Mouse (Mus musculus): ENCODE measurements around the gene Myo6.
"Not testable (repeated sequence)": the region's sequence is repeated elsewhere in the genome, so short reads cannot be mapped to it uniquely, and the experiment has no call there.

Myo6 gene

GRCm38 (mm10) chr9:80306853-80307252 lies 142.0 kb downstream of the Myo6 start:
- no peak for DNase-seq

GRCm38 (mm10) chr9:80307629-80308028 lies 142.8 kb downstream of the Myo6 start:
- no peak for DNase-seq

DNA sequence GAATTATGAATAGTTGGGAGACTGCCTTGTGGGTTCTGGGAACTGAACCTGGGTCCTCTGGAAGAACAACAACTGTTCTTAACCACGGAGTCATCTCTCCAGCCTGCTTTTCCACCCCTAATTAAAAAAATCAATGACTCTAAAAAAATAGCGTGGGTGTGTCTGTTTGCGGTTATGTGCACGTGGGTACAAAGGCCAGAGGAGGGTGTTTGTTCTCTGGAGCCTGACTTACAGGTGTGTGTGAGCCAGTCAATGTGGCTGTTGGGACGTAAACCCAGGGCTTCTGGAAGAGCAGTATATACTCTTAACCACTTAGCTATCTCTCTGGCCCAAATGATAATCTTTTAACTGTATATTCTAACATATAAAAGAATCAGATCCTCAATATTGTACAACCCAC lies 148.8 kb downstream of the Myo6 start:
- no peak for DNase-seq

DNA sequence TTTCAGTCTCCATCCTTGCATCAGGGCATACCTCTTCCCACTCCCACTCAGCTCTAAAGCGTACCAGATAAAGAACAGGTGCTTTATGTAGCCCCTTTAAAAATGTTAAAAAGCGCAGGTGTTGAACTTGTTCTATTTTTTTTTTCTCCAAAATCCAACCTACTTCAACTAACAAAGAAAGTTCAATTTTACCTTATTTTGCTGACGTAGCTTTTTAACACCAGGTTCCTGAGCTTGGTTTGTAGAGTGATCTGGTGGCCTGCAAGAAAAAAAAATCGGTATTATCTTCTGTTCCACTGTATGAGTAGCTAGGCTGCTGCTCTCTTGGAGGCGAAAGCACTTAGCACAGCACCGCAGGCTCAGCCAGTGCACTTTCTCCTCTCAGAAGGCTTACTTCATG lies 151.1 kb downstream of the Myo6 start:
- no peak for DNase-seq

- no peak for DNase-seq
Observed at GRCm38 (mm10) chr9:80318027-80318426, 153.2 kb downstream of the Myo6 start.

DNA sequence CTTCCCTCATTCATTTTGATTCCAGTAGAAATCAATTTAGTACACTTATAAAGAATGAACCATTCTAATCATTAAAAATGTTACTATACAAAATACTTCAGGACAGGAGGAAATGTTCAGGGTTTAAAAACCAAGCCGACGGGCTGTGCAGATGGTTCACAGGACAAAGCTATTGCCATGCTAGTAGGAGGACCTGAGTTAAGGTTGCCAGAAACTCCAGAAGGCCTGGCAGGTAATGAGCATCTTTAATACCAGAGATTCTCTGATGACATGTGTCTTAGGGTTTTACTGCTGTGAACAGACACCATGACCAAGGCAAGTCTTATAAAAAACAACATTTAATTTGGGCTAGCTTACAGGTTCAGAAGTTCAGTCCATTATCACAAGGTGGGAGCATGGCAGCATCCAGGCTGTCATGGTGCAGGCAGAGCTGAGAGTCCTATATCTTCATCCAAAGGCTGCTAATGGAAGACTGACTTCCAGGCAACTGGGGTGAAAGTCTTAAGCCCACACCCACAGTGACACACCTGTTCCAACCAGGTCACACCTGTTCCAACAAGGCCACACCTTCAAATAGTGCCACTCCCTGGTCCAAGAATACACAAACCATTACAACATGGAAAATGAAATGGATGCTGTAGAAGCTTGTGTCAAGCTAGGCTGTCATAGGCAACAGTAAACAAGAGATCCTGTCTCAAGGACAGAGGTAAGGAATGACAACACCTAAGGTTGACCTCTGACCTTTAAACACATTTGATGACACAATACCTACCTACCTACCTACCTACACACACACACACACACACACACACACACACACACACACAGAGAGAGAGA lies 156.4 kb downstream of the Myo6 start:
- DNase-seq: not testable (repeated sequence)

DNA sequence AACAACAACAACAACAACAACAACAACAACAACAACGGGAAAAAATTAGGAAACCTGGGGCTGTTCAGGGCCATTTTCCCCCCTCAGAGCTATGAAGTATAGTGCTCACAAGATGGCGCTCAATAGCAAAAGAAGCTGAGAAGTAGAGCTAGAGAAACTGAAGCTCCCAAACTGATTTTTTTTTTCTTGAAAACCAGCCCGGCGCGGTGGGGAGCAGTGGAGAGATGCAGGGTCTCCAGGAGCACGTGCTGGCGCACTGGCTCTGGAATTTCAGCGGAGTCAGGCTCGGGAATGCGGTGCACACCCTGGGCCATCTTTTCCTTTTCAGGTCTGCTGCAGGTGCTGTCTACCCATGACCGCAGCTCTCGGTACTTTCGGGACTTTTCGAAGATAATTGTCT lies 167.3 kb downstream of the Myo6 start:
- DNase-seq: peak; percentile 18 to 24

- DNase-seq: no peak
Observed at GRCm38 (mm10) chr9:80333466-80333865, 168.6 kb downstream of the Myo6 start.

GRCm38 (mm10) chr9:80333998-80334605 lies 169.3 kb downstream of the Myo6 start:
- peak; percentile 7 to 10 for DNase-seq

DNA sequence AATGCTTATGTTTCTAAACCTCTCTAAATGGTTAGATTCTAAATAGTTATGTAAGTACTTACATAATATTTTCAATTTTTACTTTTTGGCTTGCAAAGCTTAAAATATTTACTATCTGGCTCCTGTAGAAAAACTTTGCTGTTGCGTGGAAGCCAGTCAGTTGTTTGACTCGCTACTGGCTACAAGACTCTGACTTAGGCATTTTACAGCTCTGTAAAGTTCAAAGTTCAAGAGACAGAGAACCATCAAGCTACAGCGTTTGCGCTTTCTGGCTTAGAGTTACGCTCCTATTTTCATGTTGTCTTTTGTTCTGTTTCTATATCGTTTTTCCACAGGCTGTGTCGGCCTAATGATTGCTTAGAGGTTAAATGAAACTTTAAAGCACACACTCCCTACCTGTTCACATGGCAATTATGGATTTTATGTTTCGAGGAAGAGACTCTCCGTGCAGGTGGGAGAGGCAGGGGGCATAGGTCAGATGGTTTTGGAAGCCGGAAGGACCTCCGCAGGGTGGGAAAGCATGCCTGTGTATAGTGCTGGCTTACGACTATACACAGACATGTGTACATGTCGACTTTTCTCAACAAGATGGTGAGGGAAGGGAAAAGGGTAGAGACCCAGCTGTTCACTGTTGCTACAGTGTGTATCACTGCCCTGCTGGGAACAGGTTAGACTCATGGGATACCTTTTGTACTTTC lies 171.0 kb downstream of the Myo6 start:
- DNase-seq: no peak

DNA sequence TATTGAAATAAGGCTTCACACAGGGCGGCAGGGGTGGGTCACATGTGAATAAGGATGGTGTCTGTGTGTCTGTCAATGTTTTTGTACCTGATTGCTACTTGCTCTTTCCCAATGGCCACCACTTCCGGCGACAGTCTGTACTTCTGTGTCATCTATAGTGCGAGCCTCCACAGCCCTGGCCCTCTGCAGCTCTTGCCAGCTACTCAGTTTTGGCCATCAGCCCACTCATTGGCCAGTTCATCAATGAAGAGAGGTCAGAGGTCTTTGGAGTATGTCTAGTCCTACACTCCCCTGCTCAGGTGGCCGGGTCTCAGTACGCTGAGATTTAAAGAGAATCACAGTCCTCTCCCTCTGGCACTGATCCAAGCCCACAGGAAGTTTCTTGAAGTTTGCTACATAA lies 173.2 kb downstream of the Myo6 start:
- no peak for DNase-seq

DNA sequence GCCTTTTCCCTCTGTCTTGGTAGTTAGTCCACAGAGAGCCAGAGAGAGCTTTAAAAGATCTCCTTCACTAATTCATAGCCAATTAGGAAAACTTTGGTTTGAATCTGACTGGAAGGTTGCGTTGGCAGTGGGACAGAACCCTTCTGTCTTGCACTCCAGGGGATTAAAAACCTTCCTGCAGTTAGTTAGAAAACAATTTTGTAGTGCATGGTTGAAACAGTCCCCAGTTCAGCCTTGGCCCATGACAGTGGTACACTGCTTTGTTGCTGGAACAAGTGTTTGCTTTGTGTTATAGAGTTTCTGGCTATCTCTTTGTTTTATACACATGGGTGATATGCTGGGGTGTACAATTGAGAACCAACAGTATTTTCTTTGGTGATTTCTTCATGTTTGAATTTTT lies 176.1 kb downstream of the Myo6 start:
- DNase-seq: no peak

- DNase-seq: no peak
Observed at GRCm38 (mm10) chr9:80341756-80342155, 176.9 kb downstream of the Myo6 start.

DNA sequence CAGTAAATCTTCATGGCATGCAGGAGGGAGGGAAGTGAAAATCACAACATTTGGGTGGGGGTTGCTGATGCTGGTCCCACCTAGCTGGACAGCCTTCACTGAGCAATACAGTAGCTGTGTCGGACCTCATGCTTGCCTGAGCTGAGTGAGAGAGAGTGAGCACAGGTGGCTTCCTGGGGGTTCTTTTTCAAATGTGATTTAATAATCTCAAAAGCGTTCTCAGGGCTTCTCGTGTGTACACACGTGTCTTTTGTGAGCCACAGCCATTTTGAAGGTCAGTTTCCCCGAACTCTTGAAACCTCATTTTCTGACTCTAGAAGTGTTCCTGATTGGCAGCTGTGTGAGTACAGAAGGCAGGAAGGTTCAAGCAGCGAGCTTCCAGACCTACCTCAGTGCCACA lies 177.7 kb downstream of the Myo6 start:
- no peak for DNase-seq

DNA sequence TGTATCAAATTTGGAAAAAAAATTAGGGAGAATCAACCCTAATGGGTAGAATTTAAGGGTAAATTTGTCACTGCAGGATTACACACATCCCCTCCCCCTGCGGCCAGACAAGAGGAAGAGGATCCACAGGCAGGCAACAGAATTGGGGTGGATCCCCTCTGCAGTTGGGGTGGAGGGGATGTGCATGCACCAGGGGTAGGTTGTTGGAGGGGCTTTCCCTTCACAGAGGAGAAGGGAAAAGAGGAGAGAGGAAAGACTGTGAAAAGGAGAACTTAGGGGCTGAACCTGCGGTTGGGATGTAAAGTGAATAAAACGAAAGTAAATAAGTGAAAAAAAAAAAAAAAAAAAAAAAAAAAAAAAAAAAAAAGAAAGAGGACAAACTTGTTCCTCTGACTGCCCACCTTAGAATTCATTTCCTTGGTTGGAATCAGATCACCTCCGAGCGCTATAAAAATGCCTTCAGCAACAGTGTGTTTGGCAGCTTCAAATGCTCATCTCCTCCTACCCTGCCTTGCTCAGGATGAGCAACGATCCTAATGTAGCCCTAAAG lies 179.7 kb downstream of the Myo6 start:
- DNase-seq: no peak

- DNase-seq: no peak
Observed at GRCm38 (mm10) chr9:80351295-80351677, 186.5 kb downstream of the Myo6 start.

GRCm38 (mm10) chr9:80351678-80352331 lies 187.0 kb downstream of the Myo6 start:
- DNase-seq: peak; percentile 9

DNA sequence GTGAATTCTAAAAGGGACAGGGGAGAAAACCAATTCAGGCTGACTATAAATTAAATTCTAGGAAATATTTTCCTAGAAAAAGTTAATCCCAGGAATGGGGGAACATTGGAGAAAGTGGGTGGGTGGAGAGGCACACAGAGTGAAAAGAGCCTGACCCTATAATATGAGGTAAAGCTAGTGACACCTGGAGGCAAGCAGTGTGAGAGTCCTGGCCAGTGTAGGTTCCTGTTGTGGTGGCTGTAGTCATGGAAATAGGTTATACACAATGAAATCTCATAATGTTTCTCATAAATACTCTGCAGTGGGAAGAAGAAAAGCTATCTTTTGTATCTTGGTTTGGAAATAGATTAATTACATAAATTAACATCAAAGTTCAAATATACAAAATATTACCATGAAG lies 195.2 kb downstream of the Myo6 start:
- no peak for DNase-seq

Measured in cerebellum, adult 18-20 months (tissue).